Mouse (Mus musculus): Measurements from ENCODE around the gene 2210016L21Rik. TPM values are rescaled to one million over a fixed set of nuclear protein-coding genes. Genes with fewer than 3 reads are reported as not detected.

Gene 2210016L21Rik
- polyA plus RNA-seq, 1 experiment from 2014 or later: 53.0 TPM

DNA sequence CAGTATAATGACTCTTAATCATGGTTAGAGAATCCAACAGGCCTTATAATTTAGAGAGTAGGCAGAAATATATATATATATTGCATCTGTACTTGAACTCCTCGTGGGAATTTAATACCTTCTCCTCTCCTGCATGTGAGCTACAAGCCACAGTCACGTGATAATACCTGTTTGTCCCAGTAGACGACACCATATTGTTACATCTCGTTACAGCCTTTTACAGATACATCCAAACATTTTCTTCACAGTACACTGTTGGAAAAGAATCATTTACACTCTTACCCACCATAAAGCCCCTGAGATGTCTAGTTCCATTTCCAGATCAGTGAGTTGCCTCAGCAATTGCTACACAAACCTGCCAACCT lies 790 bp downstream of the 2210016L21Rik start:
- in situ Hi-C loops (cut with MboI; ENCODE audit: low pct_unique_long_range_greater_than_20kb): no loop called here
- ATAC-seq: no peak
- ChIA-PET POLR2A (interaction anchor here (0.6 kb wide), 1 partner anchor 16 kb away, joined by 3 read pairs; no protein-coding TSS in a partner anchor), CTCF (interaction anchor here (1.1 to 2.3 kb wide), 3 partner anchors 15 to 36 kb away, joined by 3 to 7 read pairs (median 3); no protein-coding TSS in a partner anchor)
- no peak for TF ChIP-seq CTCF (IDR thresholded peaks at IDR 0.05)
- H3K27me3 ChIP-seq: no peaks in the 10 kb centered on the region
- no peak for DNase-seq (ENCODE audit: low read depth, low spot score)

DNA sequence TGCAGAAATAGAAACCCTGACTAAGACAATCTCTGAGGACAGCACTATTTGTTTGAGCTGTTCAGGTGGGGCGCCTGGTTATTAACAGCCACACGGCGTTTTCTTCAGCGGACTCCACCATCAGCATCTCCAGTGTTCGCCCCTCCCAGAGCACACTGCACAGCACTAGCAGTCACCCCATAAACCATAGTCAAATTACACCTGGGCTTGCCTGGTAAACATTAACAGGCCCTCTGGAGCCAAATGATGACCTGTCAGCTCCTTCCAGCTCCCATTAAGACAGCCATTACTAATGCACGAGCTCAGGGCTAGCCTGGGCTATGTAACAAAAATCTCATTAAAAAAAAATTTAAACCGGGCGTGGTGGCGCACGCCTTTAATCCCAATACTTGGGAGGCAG lies 3.1 kb downstream of the 2210016L21Rik start:
- DNase-seq (ENCODE audit: low read depth, low spot score) (no peak), ATAC-seq (no peak)
- CTCF ChIA-PET: no interaction called here
- in situ Hi-C loops (cut with MboI; ENCODE audit: low pct_unique_long_range_greater_than_20kb): no loop called here
- POLR2A ChIA-PET: no interaction called here
- TF ChIP-seq CTCF (IDR thresholded peaks at IDR 0.05): no peak
- no peaks in the 10 kb centered on the region for H3K27me3 ChIP-seq

DNA sequence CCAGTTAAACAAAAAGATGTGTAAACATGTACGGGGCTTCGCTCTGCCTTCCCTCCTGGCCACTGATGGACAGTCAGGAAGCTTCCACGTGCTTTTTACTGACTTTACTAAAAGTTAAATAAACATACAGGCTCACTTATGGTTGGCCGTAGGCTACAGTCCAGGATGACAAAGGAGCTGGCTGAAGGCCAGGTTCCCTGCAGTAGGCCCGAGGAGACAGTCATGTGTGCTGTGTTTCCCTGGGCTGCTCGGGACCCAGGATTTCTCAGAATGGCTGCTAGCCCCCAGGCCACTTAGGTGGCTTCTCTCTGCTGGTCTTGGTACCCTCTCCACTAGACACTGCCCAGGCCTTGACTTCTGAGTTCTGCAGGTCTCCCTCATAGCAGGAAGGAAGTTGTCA lies 6.9 kb downstream of the 2210016L21Rik start:
- peak; percentile 86 for DNase-seq (ENCODE audit: low read depth, low spot score)
- POLR2A ChIA-PET: interaction anchor here (0.9 kb wide), 1 partner anchor 29 kb away, joined by 3 read pairs; no protein-coding TSS in a partner anchor
- in situ Hi-C loops (cut with MboI; ENCODE audit: low pct_unique_long_range_greater_than_20kb): no loop called here
- H3K27me3 ChIP-seq: no peaks in the 10 kb centered on the region
- TF ChIP-seq CTCF (IDR thresholded peaks at IDR 0.05): no peak
- peak; percentile 36 for ATAC-seq
- CTCF ChIA-PET: interaction anchor here (1.1 to 2.9 kb wide), 2 partner anchors 19 to 30 kb away, joined by 3 to 8 read pairs; no protein-coding TSS in a partner anchor

DNA sequence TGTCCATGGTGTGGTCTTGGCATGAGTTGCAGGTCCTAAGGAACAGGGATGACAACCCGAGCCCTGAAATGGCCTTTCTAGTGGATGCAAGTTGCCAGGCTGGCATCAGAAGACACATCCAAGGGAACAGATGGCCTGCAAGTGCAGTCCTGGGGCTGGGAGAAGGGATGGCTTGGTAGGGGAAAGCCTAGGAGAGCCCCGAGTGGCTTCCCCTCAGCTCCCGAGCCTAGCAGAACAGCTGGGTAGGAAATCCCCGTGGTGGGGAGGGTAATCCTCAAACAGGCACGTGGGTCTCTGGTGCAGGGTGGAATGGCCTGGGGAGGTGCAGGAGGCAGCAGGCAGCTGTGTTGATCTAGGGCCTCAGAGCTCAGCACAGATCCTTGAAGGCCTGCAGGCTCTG lies 7.4 kb downstream of the 2210016L21Rik start:
- ChIA-PET POLR2A (no interaction called here), CTCF (interaction anchor here (1.1 to 2.9 kb wide), 2 partner anchors 19 to 30 kb away, joined by 3 to 8 read pairs; no protein-coding TSS in a partner anchor)
- ATAC-seq (no peak), DNase-seq (ENCODE audit: low read depth, low spot score) (no peak)
- in situ Hi-C loops (cut with MboI; ENCODE audit: low pct_unique_long_range_greater_than_20kb): no loop called here
- TF ChIP-seq CTCF (IDR thresholded peaks at IDR 0.05): no peak
- H3K27me3 ChIP-seq: no peaks in the 10 kb centered on the region

DNA sequence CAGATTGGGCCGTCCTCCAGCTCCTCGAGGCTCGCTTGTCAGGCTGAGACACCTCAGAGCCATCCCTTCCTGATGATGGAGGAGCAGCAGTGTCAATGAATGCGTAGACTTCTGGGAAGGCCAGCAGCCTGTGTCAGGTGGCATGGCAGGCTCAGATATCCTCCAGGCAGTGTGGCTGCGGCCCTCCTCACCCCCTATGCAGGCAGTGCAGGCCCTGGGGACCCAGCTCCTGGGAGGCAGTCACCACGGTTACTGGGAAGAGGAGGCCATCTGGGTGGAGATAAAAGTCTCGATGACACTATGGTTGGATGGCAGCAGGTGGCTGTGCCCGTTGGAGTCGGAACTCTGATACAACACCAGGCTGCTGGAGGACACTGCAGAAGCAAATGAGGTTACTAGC lies 7.9 kb downstream of the 2210016L21Rik start:
- in situ Hi-C loops (cut with MboI; ENCODE audit: low pct_unique_long_range_greater_than_20kb): no loop called here
- H3K27me3 ChIP-seq: no peaks in the 10 kb centered on the region
- ATAC-seq (no peak), DNase-seq (ENCODE audit: low read depth, low spot score) (no peak)
- ChIA-PET POLR2A (no interaction called here), CTCF (interaction anchor here (1.1 to 2.9 kb wide), 2 partner anchors 18 to 29 kb away, joined by 3 to 8 read pairs; no protein-coding TSS in a partner anchor)
- TF ChIP-seq CTCF (IDR thresholded peaks at IDR 0.05): no peak

DNA sequence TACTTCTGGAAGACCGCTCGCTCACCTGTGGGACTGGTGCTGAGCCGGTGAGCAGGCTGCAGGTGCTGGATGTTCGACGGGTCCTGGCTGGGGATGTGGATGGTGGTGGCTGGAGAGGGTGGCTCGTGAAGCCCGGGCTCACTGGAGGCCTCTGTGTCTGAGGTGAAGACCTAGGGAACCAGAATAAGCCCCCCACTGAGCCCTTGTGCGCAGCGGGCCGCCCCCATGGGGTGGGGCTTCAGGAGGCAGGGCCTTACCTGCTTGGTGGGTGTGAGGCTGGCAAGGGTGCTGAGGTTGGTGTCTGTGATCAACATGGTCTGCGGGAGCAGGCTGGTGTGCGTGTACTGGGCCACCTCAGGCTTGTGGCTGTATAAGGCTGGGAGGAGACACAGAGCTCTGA lies 8.7 kb downstream of the 2210016L21Rik start:
- H3K27me3 ChIP-seq: no peaks in the 10 kb centered on the region
- DNase-seq (ENCODE audit: low read depth, low spot score): no peak
- no peak for ATAC-seq
- no peak for TF ChIP-seq CTCF (IDR thresholded peaks at IDR 0.05)
- POLR2A ChIA-PET: no interaction called here
- in situ Hi-C loops (cut with MboI; ENCODE audit: low pct_unique_long_range_greater_than_20kb): no loop called here
- CTCF ChIA-PET: interaction anchor here (0.8 kb wide), 1 partner anchor 17 kb away, joined by 3 read pairs; no protein-coding TSS in a partner anchor

DNA sequence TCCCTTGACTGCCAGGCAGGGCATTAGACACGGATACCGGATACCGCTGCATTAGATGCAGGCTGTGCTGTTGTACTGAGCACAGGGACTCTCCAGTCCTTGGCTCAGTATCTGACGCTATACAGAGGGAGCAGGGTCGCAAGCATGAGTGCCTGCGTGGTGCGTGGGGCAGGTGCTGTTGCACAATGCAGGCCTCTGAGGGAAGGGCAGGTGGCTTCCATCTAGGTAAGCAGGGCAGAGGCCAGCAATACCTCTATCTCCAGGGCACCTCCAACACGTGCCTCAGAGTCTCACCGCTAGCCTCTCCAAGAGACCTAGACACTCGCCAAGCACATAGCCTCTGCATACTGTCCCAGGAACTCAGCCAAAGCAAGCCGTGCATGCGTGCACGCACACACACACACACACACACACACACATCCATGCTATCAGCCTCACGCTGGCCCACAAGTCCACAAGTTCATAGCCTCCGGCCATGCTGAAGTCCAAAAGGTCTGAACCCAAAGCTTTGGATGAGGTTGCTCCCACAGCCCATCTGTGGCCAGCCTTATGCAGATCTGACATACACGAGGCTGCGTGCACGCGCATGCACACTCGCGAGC lies 9.4 kb downstream of the 2210016L21Rik start:
- TF ChIP-seq CTCF (IDR thresholded peaks at IDR 0.05): no peak
- ChIA-PET POLR2A (interaction anchor here (0.6 kb wide), 1 partner anchor 238 kb away, joined by 4 read pairs; no protein-coding TSS in a partner anchor), CTCF (interaction anchor here (0.8 kb wide), 1 partner anchor 17 kb away, joined by 3 read pairs; no protein-coding TSS in a partner anchor)
- no peaks in the 10 kb centered on the region for H3K27me3 ChIP-seq
- ATAC-seq: no peak
- no peak for DNase-seq (ENCODE audit: low read depth, low spot score)
- in situ Hi-C loops (cut with MboI; ENCODE audit: low pct_unique_long_range_greater_than_20kb): no loop called here

DNA sequence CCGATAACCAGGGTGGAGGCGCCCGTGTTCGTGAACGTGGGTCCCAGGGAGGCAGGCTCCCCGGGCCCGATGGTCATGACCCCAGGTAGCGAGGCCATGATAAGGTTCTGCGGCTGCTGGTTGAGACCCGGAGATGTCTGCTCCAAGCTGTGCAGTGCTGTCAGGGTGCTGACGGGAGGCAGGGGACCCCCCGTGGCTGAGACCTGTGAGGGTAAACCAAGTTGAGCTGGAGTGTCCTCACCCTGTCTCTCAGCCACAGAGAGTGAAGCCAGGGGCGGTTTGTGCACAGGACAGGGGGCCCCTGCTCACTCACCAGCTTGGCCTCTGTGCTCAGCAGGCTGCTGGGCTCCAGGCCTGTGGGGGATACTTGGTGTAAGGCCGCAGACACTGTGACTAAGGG lies 11.4 kb downstream of the 2210016L21Rik start:
- CTCF ChIA-PET: interaction anchor here (1.2 kb wide), 1 partner anchor 13 kb away, joined by 3 read pairs; no protein-coding TSS in a partner anchor
- in situ Hi-C loops (cut with MboI; ENCODE audit: low pct_unique_long_range_greater_than_20kb): no loop called here

DNA sequence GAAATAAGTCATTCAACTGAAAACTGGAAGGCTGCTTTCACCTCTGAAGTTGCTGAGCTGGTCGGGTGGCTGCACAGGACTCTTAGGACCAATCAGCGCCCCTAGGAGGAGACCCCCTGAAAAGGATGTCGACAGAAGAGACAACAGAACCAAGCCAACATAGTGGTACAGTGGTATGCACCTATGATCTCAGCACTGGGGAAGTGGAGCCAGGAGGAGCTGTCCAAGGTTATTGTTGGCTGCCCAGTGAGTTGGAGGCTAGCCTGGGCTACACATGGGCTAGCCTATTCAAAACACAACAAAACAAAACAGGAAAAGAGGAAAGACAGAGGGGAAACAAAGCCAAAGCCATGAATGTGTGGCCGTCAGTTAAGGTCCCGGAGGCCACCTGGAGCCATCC lies 16.1 kb downstream of the 2210016L21Rik start:
- CTCF ChIA-PET: no interaction called here
- H3K27me3 ChIP-seq: no peaks in the 10 kb centered on the region
- ATAC-seq (no peak), DNase-seq (ENCODE audit: low read depth, low spot score) (no peak)
- POLR2A ChIA-PET: interaction anchor here (0.6 kb wide), 1 partner anchor 319 kb away, joined by 3 read pairs; no protein-coding TSS in a partner anchor
- no peak for TF ChIP-seq CTCF (IDR thresholded peaks at IDR 0.05)
- in situ Hi-C loops (cut with MboI; ENCODE audit: low pct_unique_long_range_greater_than_20kb): no loop called here

More for the DNA sequence above, 11.4 kb downstream of the 2210016L21Rik start:
- H3K27me3 ChIP-seq: no peaks in the 10 kb centered on the region
- no peak for TF ChIP-seq CTCF (IDR thresholded peaks at IDR 0.05)
- ATAC-seq (no peak), DNase-seq (ENCODE audit: low read depth, low spot score) (no peak)
- POLR2A ChIA-PET: no interaction called here

DNA sequence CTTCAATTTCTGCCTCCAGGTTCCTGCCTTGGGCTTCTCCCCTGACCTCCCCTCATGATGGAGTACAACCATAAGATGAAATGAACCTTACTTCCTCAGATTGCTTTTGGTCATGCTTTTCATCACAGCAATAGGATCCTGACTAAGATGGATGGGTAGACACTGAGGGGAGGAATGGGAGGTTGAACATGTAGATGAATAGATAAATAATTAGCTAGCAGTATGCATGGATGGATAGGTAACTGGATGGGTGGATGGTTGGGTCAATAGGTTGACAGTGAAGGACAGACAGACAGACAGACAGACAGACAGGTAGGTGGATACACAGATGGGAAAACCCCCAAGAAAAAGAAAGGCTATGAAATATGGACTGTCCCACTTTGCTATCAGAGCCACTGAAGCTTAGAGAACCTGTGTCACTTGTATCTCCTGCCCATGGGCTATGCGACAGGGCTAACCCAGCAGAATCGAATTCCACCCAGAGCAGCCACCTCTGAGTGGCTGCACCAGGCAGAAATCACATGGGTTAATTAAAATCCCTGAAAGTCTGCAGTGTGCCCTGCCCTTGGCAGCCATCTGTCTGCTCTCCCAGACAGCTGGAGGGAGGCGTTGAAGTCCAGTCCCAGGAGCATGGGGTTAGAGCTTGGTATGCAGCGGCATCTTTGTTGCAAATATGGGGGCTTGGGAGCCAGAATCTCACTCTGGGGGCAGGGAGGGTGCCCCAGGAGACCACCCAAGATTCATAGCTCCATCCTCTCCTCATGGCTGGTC lies 19.8 kb downstream of the 2210016L21Rik start:
- H3K27me3 ChIP-seq: no peaks in the 10 kb centered on the region
- ATAC-seq (no peak), DNase-seq (ENCODE audit: low read depth, low spot score) (no peak)
- in situ Hi-C loops (cut with MboI; ENCODE audit: low pct_unique_long_range_greater_than_20kb): no loop called here
- no peak for TF ChIP-seq CTCF (IDR thresholded peaks at IDR 0.05)
- CTCF ChIA-PET: no interaction called here
- POLR2A ChIA-PET: no interaction called here
